ENCODE assay signal across 8 mouse cellular contexts in genomic region chr2:114654365-114655239, GRCm38 (mm10). TPM values are rescaled to one million over a fixed set of nuclear protein-coding genes. Genes with fewer than 3 reads are reported as not detected.
DNase-seq lines count a peak whose midpoint lies in the region; ATAC-seq lines count a peak whose summit lies in the region.

Dph6 (minus strand) TSS chr2:114654964.

- H3K4me2 ChIP-seq in lung, embryonic 16.5 days (ENCODE audit: low read depth, low read length) = peak within 1 kb of the TSS; percentile 65

- no peaks in the 10 kb centered on the region for H3K9me3 ChIP-seq in lung, embryonic 16.5 days (ENCODE audit: control insufficient read depth, low read length)

- H3K4me1 ChIP-seq in lung, embryonic 16.5 days (replicated peaks; ENCODE audit: control insufficient read depth, insufficient read depth, low read length) = no peaks in the 10 kb centered on the region

- H3K36me3 ChIP-seq in lung, embryonic 16.5 days (ENCODE audit: control insufficient read depth, insufficient read depth, low read length) = no peaks in the 10 kb centered on the region

- H3K27me3 ChIP-seq in lung, embryonic 16.5 days (ENCODE audit: control insufficient read depth, insufficient read depth, low read depth, low read length) = no peaks in the 10 kb centered on the region

- DNase-seq in MEL-GATA-1-ER (ENCODE audit: extremely low read depth, low read depth) = peak; percentile 67
- peak; percentile 90 for DNase-seq in cerebellum, adult 8-10 months
- peak; percentile 82 for DNase-seq in forelimb bud, embryonic 11.5 days (ENCODE audit: low read depth, low spot score)
- peak; percentile 84 for DNase-seq in layer of hippocampus, adult 9-10 months (ENCODE audit: low spot score)
- DNase-seq in ovary, postnatal 10 days (ENCODE audit: low spot score) = peak; percentile 84
- DNase-seq in thymus, postnatal 10 days (ENCODE audit: low spot score in 2 of 2) = peak; percentile 54 to 68

- peak; percentile 95 to 97 for ATAC-seq in hematopoietic stem cell, adult 5-6 weeks (replicated peaks in 1 of 2; ENCODE audit: insufficient read depth in 1 of 2, low FRiP score in 2 of 2, low TSS enrichment in 1 of 2, low read depth in 1 of 2, poor library complexity in 2 of 2, severe bottlenecking in 2 of 2)
- peak; percentile 98 for ATAC-seq in lung, embryonic 16.5 days (ENCODE audit: low read depth)

- H3K27ac ChIP-seq in lung, embryonic 16.5 days (ENCODE audit: low read length) = peak within 1 kb of the TSS; percentile 96

- H3K9ac ChIP-seq in lung, embryonic 16.5 days (ENCODE audit: low read length) = peak within 1 kb of the TSS; percentile 87

- under 1% methylated on average over 45 of the region's 45 CpGs for WGBS in lung, embryonic 16.5 days

- peak within 1 kb of the TSS; percentile 76 for H3K4me3 ChIP-seq in lung, embryonic 16.5 days (ENCODE audit: low read length)

RNA-seq across cellular contexts. Expression of gene Dph6, which starts in this region (rescaled TPM):
- total RNA-seq in hematopoietic stem cell, adult 5-6 weeks (2017) = 28.0 and 32.3 TPM in 2 replicates
- 24.3 and 25.3 TPM in 2 replicates for polyA plus RNA-seq in lung, embryonic 16.5 days (2015; fragmentation: Nextera tagmentation; extraction: Ambion mirVana)

Comparison
In these comparisons a context has a peak if more than half of its experiments do, and no peak if none do; other contexts are left out.
1. Peak in every context shown above with its lines: DNase-seq, ATAC-seq, H3K4me3 ChIP-seq and H3K27ac ChIP-seq.